Mouse (Mus musculus): Measurements from ENCODE around the gene Hmgb4.

The Hmgb4 gene

GRCm38 (mm10) chr4:128224453-128224852, 36.3 kb downstream of the Hmgb4 start:
- no peak for DNase-seq (ENCODE audit: low spot score)

- no peak for DNase-seq (ENCODE audit: low spot score)
Observed at GRCm38 (mm10) chr4:128217991-128218595, 42.7 kb downstream of the Hmgb4 start.

Data from layer of hippocampus, adult 9-10 months (tissue).